Mouse (Mus musculus) megakaryocyte, embryonic 14.5 days (primary cell): ENCODE results near the gene Camp.

ENCODE experiments used
- FLI1 ChIP-seq: IDR thresholded peaks from 2 replicates; pipeline ENCODE4 v1.6.1; 2012; ENCODE audit warnings: low read length, inconsistent platforms, mixed read lengths
- GATA1 ChIP-seq: IDR thresholded peaks from 3 replicates; pipeline ENCODE4 v1.6.1; 2012; ENCODE audit warnings: mixed read lengths, low read length, inconsistent platforms, borderline replicate concordance

GRCm38 (mm10) chr9:109877666-109878065 lies 28.2 kb upstream of the Camp start:
- no peak for TF ChIP-seq GATA1
- no peak for TF ChIP-seq FLI1
